Mouse (Mus musculus) kidney, postnatal 0 days (tissue): ENCODE results near the gene Padi4. TPM values are rescaled to one million over a fixed set of nuclear protein-coding genes. Genes with fewer than 3 reads are reported as not detected.

Experiments
- ATAC-seq: fragments of 200-750 bp; cut with Nextera tagmentation; replicated peaks from 2 replicates; pipeline ENCODE4 v1.8.0; 2017; ENCODE audit warnings: low read depth, moderate number of reproducible peaks, moderate TSS enrichment, moderate library complexity; ENCODE audit not compliant: low FRiP score
- DNase-seq: peaks from one replicate; pipeline ENCODE4 v3.0.0-alpha.2; 2016; ENCODE audit warnings: low spot score
- H3K27ac ChIP-seq: fragments of 300-500 bp; sonication (generic); 2 replicates; pipeline ENCODE4 v1.5.1; 2014; ENCODE audit warnings: mild to moderate bottlenecking
- H3K27me3 ChIP-seq: fragments of 300-500 bp; sonication (generic); 2 replicates; pipeline ENCODE4 v1.6.1; 2014; ENCODE audit warnings: low read length, mixed read lengths; ENCODE audit not compliant: insufficient read depth
- H3K36me3 ChIP-seq: fragments of 300-500 bp; sonication (generic); 2 replicates; pipeline ENCODE4 v1.6.1; 2014; ENCODE audit warnings: low read length, mixed read lengths; ENCODE audit not compliant: insufficient read depth
- H3K4me1 ChIP-seq: fragments of 300-500 bp; sonication (generic); replicated peaks from 2 replicates; pipeline ENCODE4 v1.6.1; 2014; ENCODE audit warnings: antibody characterized with exemption, low read length, mixed read lengths; ENCODE audit not compliant: insufficient read depth
- H3K4me2 ChIP-seq: fragments of 300-500 bp; sonication (generic); 2 replicates; pipeline ENCODE4 v1.6.1; 2014; ENCODE audit warnings: mild to moderate bottlenecking, low read length, moderate library complexity, mixed read lengths
- H3K4me3 ChIP-seq: fragments of 300-500 bp; sonication (generic); replicated peaks from 2 replicates; pipeline ENCODE4 v1.5.1; 2014; ENCODE audit warnings: low read depth, low read length
- H3K9ac ChIP-seq: fragments of 300-500 bp; sonication (generic); 2 replicates; pipeline ENCODE4 v1.6.1; 2014; ENCODE audit warnings: low read depth, low read length
- H3K9me3 ChIP-seq: fragments of 300-500 bp; sonication (generic); replicated peaks from 2 replicates; pipeline ENCODE4 v1.6.1; 2016; ENCODE audit warnings: low read length, inconsistent platforms, mixed read lengths
- CTCF ChIP-seq: IDR thresholded peaks from 2 replicates; pipeline ENCODE4 v1.5.1; 2016; ENCODE audit warnings: antibody characterized with exemption, low read depth, mild to moderate bottlenecking, moderate library complexity
- WGBS: fragments of 180-500 bp; shearing (Covaris S2); extraction: QIAGEN DNeasy Blood & Tissue Kit; methylation state at CpG from one replicate; pipeline ENCODE4 v1.1.7; 2014; 5-methylcytosine and 5-hydroxymethylcytosine counted together
- polyA plus RNA-seq: library from polyadenylated mRNA; unstranded; fragments of >200 nt; fragmentation: Nextera tagmentation; extraction: Ambion mirVana; gene quantifications from 2 replicates; pipeline ENCODE4 v1.2.1, GENCODE M21; 2015

Padi4 gene
- polyA plus RNA-seq, 1 experiment from 2014 or later = 0.74 TPM

DNA sequence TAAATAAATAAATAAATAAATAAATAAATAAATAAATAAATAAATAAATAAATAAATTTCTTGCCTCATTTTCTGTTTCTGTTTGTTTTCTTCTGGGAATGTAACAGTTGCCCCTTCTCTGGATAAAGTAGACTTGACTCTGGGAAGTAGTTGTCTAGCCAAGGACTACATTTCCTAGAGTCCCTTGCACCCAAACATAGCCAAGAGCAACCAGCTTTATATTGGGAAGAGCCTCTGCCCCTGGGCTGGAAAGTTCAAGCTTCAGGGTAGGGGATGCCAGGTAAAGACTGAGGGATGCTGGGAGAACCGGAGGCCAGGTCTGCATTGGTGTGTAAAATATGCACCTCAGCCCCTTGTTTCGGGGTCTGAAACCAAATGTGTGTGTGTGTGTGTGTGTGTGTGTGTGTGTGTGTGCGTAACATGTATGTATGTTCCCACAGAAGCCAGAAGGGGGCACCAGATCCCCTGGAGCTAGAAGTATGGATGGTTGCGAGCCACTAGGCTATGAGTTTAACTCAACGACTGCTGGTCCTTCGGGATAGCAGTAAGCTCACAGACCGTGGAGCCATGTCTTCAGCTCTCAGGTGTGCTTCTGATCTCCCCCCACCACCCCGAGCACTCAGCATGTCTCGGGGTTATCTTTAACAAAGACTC lies 10.4 kb upstream of the Padi4 start:
- no peak for ATAC-seq

DNA sequence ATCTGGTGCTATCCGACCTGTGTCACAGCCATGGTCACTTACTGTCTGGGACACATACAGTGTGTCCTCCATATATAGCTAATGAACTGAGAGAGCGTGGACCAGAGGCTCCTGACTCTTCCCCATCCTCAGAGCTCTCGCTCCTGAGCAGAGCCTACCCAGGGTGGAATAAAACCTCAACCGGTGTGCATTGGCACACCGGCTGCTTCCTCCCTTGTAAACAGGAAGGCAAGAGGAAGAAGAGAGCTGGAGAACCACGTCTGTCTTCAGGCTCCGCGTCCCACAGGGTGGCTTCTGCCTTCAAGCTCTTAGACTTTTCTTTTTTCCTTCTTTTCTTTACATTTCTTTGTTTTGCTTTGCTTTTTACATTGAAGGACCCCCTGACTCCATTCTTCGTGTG lies 8.8 kb upstream of the Padi4 start:
- Histone ChIP-seq H3K27ac (no peak overlapping the region), H3K9ac (no peak overlapping the region), H3K27me3 (no peaks in the 10 kb centered on the region), H3K9me3 (no peaks in the 10 kb centered on the region), H3K4me1 (no peaks in the 10 kb centered on the region), H3K4me3 (no peak overlapping the region), H3K4me2 (no peak overlapping the region), H3K36me3 (no peaks in the 10 kb centered on the region)
- no peak for TF ChIP-seq CTCF
- 82% methylated on average over 9 of the region's 9 CpGs for WGBS
- no peak for DNase-seq
- no peak for ATAC-seq

More for the DNA sequence above, 10.4 kb upstream of the Padi4 start:
- H3K9me3 ChIP-seq = no peaks in the 10 kb centered on the region
- no peak for TF ChIP-seq CTCF
- H3K4me3 ChIP-seq = no peak overlapping the region
- no peak overlapping the region for H3K9ac ChIP-seq
- H3K36me3 ChIP-seq = no peaks in the 10 kb centered on the region
- DNase-seq = no peak
- H3K27ac ChIP-seq = no peak overlapping the region
- H3K4me2 ChIP-seq = no peak overlapping the region
- WGBS = 93% methylated on average over 9 of the region's 9 CpGs
- H3K27me3 ChIP-seq = no peaks in the 10 kb centered on the region
- H3K4me1 ChIP-seq = no peaks in the 10 kb centered on the region

DNA sequence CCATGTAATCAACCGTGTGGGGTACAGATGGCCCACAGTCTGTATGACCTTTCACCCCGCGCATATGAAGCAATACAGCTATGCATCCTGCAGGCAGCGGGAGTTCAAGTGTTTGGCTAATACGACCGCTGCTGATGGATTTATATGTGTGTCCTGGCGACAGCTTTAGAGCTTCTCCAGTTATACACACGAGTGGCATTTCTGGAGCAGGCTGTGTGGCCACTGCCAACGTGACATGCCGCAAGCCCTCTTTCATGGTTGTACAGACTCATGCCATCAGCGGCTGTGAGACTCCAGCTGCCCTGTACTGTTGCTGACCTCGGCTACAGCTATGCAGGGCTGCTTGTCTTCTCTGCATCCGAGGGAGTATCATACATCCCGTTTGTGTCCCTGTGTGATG lies 6.5 kb upstream of the Padi4 start:
- DNase-seq (no peak), ATAC-seq (no peak)
- 47% methylated on average over 14 of the region's 14 CpGs for WGBS

DNA sequence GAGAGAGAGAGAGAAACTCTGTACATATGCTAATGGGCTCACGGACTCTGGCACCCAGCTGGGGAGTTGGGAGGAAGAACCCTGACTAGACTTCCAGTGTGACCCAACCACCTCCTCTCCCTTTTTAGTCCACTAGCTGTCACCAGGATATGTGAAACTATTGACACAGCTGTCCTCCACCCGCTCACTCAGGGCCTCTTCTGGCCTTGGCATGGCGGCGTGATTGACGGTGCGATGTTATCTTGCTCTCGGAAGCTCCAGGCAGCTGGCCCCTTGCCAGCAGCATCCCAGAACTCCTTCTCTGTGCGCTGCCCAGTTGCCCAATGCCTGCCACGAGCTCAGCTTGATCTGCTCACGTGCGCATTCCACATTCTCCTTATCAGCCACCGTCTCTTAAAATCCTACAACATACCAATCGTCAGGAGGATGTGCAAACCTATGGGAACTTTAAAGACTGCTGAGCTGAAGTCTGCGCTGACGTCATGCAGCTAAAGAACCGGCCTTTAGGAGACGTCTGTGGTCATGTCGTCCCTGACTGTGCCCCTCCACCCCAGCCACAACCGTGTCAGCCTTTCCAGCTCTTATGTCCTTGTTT lies 5.9 kb upstream of the Padi4 start:
- H3K4me2 ChIP-seq = no peak overlapping the region
- H3K36me3 ChIP-seq = no peaks in the 10 kb centered on the region
- H3K4me3 ChIP-seq = no peak overlapping the region
- H3K9ac ChIP-seq = no peak overlapping the region
- ATAC-seq (peak; percentile 38; the same call in 1 of the 2 replicates), DNase-seq (peak; percentile 61)
- no peaks in the 10 kb centered on the region for H3K4me1 ChIP-seq
- WGBS = 19% methylated on average over 19 of the region's 19 CpGs
- no peak for TF ChIP-seq CTCF
- H3K9me3 ChIP-seq = no peaks in the 10 kb centered on the region
- H3K27ac ChIP-seq = no peak overlapping the region
- H3K27me3 ChIP-seq = no peaks in the 10 kb centered on the region

More for the DNA sequence above, 6.5 kb upstream of the Padi4 start:
- Histone ChIP-seq H3K27me3 (no peaks in the 10 kb centered on the region), H3K36me3 (no peaks in the 10 kb centered on the region), H3K4me1 (no peaks in the 10 kb centered on the region), H3K4me3 (no peak overlapping the region), H3K4me2 (no peak overlapping the region), H3K27ac (no peak overlapping the region), H3K9me3 (no peaks in the 10 kb centered on the region), H3K9ac (no peak overlapping the region)
- no peak for TF ChIP-seq CTCF

DNA sequence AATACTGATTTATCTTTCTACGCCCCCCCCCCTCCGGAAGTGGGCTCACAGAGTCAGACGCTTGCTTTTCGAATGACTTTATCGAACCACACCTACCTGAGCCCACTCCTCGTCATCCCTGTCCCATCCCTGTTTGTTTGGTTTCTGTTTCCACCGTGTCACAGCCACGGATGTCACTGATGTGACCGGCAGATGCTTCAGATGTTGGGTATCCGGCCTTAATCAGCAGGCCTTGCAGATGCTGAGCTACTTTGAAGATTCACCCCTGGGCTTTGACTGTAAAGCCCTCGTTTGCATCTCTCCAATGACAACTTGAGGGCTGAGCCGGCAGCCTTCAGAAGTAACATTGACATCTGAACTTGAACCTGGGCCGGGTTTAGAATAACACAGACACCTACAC lies 2.6 kb upstream of the Padi4 start:
- no peak for ATAC-seq
- Histone ChIP-seq H3K4me3 (no peak overlapping the region), H3K27me3 (no peaks in the 10 kb centered on the region), H3K9me3 (no peaks in the 10 kb centered on the region), H3K4me2 (no peak overlapping the region), H3K4me1 (no peaks in the 10 kb centered on the region), H3K27ac (no peak overlapping the region), H3K9ac (no peak overlapping the region), H3K36me3 (no peaks in the 10 kb centered on the region)
- no peak for DNase-seq
- no peak for TF ChIP-seq CTCF
- 49% methylated on average over 13 of the region's 13 CpGs for WGBS

DNA sequence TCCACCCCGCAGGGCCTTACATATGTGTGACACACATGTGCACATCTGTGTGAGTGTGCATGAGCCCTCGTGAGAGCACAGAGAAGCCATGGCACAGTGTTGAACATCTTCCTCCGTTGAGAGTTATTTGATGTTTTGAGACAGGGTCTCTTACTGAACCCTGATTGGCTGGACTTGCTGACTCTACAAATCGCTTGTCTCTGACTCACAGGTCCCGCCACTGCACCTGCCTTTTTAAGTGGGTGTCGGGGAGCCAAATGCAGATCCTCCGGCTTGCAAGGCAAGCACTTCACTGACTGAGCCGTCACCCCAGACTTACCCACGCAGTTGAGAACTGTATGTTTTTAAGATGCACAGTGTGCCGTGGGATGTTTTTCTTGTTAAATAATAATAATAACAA lies 1.8 kb upstream of the Padi4 start:
- no peaks in the 10 kb centered on the region for H3K4me1 ChIP-seq
- H3K27me3 ChIP-seq = no peaks in the 10 kb centered on the region
- WGBS = 82% methylated on average over 10 of the region's 10 CpGs
- TF ChIP-seq CTCF = no peak
- ATAC-seq = no peak
- no peaks in the 10 kb centered on the region for H3K9me3 ChIP-seq
- H3K27ac ChIP-seq = no peak overlapping the region
- H3K36me3 ChIP-seq = no peaks in the 10 kb centered on the region
- H3K4me3 ChIP-seq = no peak overlapping the region
- DNase-seq = no peak
- H3K9ac ChIP-seq = no peak overlapping the region
- H3K4me2 ChIP-seq = no peak overlapping the region
